Mouse (Mus musculus) cortical plate, adult 2 months (tissue): ENCODE data around the gene Oxct2a.

Experiments
- CTCF ChIP-seq: fragments of 200-500 bp; IDR thresholded peaks from 2 replicates; pipeline ENCODE4 v1.5.1; 2011; ENCODE audit warnings: mild to moderate bottlenecking, control low read depth, low read length; ENCODE audit not compliant: insufficient read depth; ENCODE audit errors: extremely low read depth
- POLR2A ChIP-seq: fragments of 200-500 bp; IDR thresholded peaks from 2 replicates; pipeline ENCODE4 v1.6.1; 2011; ENCODE audit warnings: mild to moderate bottlenecking, low read length, control low read depth; ENCODE audit not compliant: insufficient read depth; ENCODE audit errors: extremely low read depth

- TF ChIP-seq CTCF (no peak), POLR2A (no peak)
These were observed 15.1 kb downstream of the Oxct2a start for GRCm38 (mm10) chr4:123308292-123308691.
